Mouse (Mus musculus) forebrain, embryonic 14.5 days (tissue): ENCODE results near the gene Apbb1ip. TPM values are rescaled to one million over a fixed set of nuclear protein-coding genes. Genes with fewer than 3 reads are reported as not detected.

Experiments
- ATAC-seq: fragments of 200-750 bp; cut with Nextera tagmentation; 2 replicates; pipeline ENCODE4 v1.8.0; 2017; ENCODE audit warnings: mild to moderate bottlenecking, moderate library complexity
- DNase-seq: peaks from one replicate; pipeline ENCODE4 v3.0.0-alpha.2; 2015; ENCODE audit warnings: low spot score
- H3K27ac ChIP-seq: fragments of 300-500 bp; sonication (generic); 2 replicates; pipeline ENCODE4 v1.5.1; 2014; ENCODE audit warnings: low read depth, mild to moderate bottlenecking, control low read depth, low read length, moderate library complexity
- H3K27me3 ChIP-seq: fragments of 300-500 bp; sonication (generic); replicated peaks from 2 replicates; pipeline ENCODE4 v1.6.1; 2014; ENCODE audit warnings: low read length, control low read depth, mixed read lengths; ENCODE audit not compliant: control insufficient read depth, insufficient read depth
- H3K36me3 ChIP-seq: fragments of 300-500 bp; sonication (generic); 2 replicates; pipeline ENCODE4 v1.6.1; 2014; ENCODE audit warnings: low read length, control low read depth; ENCODE audit not compliant: control insufficient read depth, insufficient read depth
- H3K4me1 ChIP-seq: fragments of 300-500 bp; sonication (generic); 2 replicates; pipeline ENCODE4 v1.6.1; 2014; ENCODE audit warnings: antibody characterized with exemption, low read length, control low read depth; ENCODE audit not compliant: control insufficient read depth, insufficient read depth
- H3K4me2 ChIP-seq: fragments of 300-500 bp; sonication (generic); 2 replicates; pipeline ENCODE4 v1.6.1; 2014; ENCODE audit warnings: mild to moderate bottlenecking, control low read depth, low read length
- H3K4me3 ChIP-seq: fragments of 300-500 bp; sonication (generic); 2 replicates; pipeline ENCODE4 v1.5.1; 2014; ENCODE audit warnings: low read depth, low read length, control low read depth
- H3K9ac ChIP-seq: fragments of 300-500 bp; sonication (generic); 2 replicates; pipeline ENCODE4 v1.6.1; 2014; ENCODE audit warnings: mild to moderate bottlenecking, low read length, control low read depth, moderate library complexity
- H3K9me3 ChIP-seq: fragments of 300-500 bp; sonication (generic); replicated peaks from 2 replicates; pipeline ENCODE4 v1.6.1; 2016; ENCODE audit warnings: low read length, control low read depth, mixed read lengths; ENCODE audit not compliant: control insufficient read depth
- WGBS: fragments of 180-500 bp; shearing (Covaris S2); extraction: QIAGEN DNeasy Blood & Tissue Kit; methylation state at CpG from one replicate; pipeline ENCODE4 v1.1.7; 2014; 5-methylcytosine and 5-hydroxymethylcytosine counted together
- polyA plus RNA-seq: library from polyadenylated mRNA; unstranded; fragments of >200 nt; fragmentation: Nextera tagmentation; extraction: Ambion mirVana; gene quantifications from 2 replicates; pipeline ENCODE4 v1.2.1, GENCODE M21; 2014

Gene Apbb1ip
- polyA plus RNA-seq, 1 experiment from 2014 or later: 0.66 TPM

- no peak overlapping the region for H3K27ac ChIP-seq
- ATAC-seq: no peak
Measured at GRCm38 (mm10) chr2:22747941-22748340, 26.0 kb upstream of the Apbb1ip start.

GRCm38 (mm10) chr2:22749761-22750160 is 24.1 kb upstream of the Apbb1ip start:
- no peaks in the 10 kb centered on the region for H3K4me1 ChIP-seq
- H3K9me3 ChIP-seq: no peaks in the 10 kb centered on the region
- H3K9ac ChIP-seq: no peak overlapping the region
- 92% methylated on average over 3 of the region's 3 CpGs for WGBS
- H3K27me3 ChIP-seq: no peaks in the 10 kb centered on the region
- H3K4me2 ChIP-seq: no peak overlapping the region
- H3K27ac ChIP-seq: no peak overlapping the region
- H3K4me3 ChIP-seq: no peak overlapping the region
- DNase-seq: no peak
- H3K36me3 ChIP-seq: no peaks in the 10 kb centered on the region
- ATAC-seq: no peak

More at GRCm38 (mm10) chr2:22747941-22748340, 26.0 kb upstream of the Apbb1ip start:
- Histone ChIP-seq H3K4me3 (no peak overlapping the region), H3K36me3 (no peaks in the 10 kb centered on the region), H3K9ac (no peak overlapping the region), H3K9me3 (no peaks in the 10 kb centered on the region), H3K27me3 (no peaks in the 10 kb centered on the region), H3K4me1 (no peaks in the 10 kb centered on the region), H3K4me2 (no peak overlapping the region)
- DNase-seq: no peak

- Histone ChIP-seq H3K4me2 (no peak overlapping the region), H3K9me3 (no peaks in the 10 kb centered on the region), H3K36me3 (no peaks in the 10 kb centered on the region), H3K27me3 (no peaks in the 10 kb centered on the region), H3K9ac (no peak overlapping the region), H3K27ac (no peak overlapping the region), H3K4me3 (no peak overlapping the region), H3K4me1 (no peaks in the 10 kb centered on the region)
- ATAC-seq: no peak
- DNase-seq: no peak
- 91% methylated on average over 4 of the region's 4 CpGs for WGBS
Measured at GRCm38 (mm10) chr2:22752492-22752891, 21.4 kb upstream of the Apbb1ip start.

- DNase-seq (no peak), ATAC-seq (no peak)
- Histone ChIP-seq H3K4me3 (no peak overlapping the region), H3K27me3 (no peaks in the 10 kb centered on the region), H3K9ac (no peak overlapping the region), H3K4me1 (no peaks in the 10 kb centered on the region), H3K9me3 (no peaks in the 10 kb centered on the region), H3K36me3 (no peaks in the 10 kb centered on the region), H3K27ac (no peak overlapping the region), H3K4me2 (no peak overlapping the region)
- 77% methylated on average over 2 of the region's 2 CpGs for WGBS
Measured at GRCm38 (mm10) chr2:22753461-22754075, 20.3 kb upstream of the Apbb1ip start.

- Histone ChIP-seq H3K27ac (no peak overlapping the region), H3K27me3 (no peaks in the 10 kb centered on the region), H3K36me3 (no peaks in the 10 kb centered on the region), H3K9ac (no peak overlapping the region), H3K4me1 (no peaks in the 10 kb centered on the region), H3K4me2 (no peak overlapping the region), H3K9me3 (no peaks in the 10 kb centered on the region), H3K4me3 (no peak overlapping the region)
- ATAC-seq: no peak
- DNase-seq: no peak
- 76% methylated on average over 4 of the region's 4 CpGs for WGBS
Measured at GRCm38 (mm10) chr2:22754222-22754824, 19.6 kb upstream of the Apbb1ip start.

GRCm38 (mm10) chr2:22755561-22755960 is 18.3 kb upstream of the Apbb1ip start:
- H3K27me3 ChIP-seq: no peaks in the 10 kb centered on the region
- no peak overlapping the region for H3K9ac ChIP-seq
- no peaks in the 10 kb centered on the region for H3K9me3 ChIP-seq
- WGBS: 90% methylated on average over 6 of the region's 6 CpGs
- ATAC-seq: no peak
- DNase-seq: no peak
- H3K36me3 ChIP-seq: no peaks in the 10 kb centered on the region
- no peak overlapping the region for H3K4me2 ChIP-seq
- no peak overlapping the region for H3K4me3 ChIP-seq
- H3K4me1 ChIP-seq: no peaks in the 10 kb centered on the region
- no peak overlapping the region for H3K27ac ChIP-seq

- H3K4me1 ChIP-seq: no peaks in the 10 kb centered on the region
- H3K27me3 ChIP-seq: no peaks in the 10 kb centered on the region
- ATAC-seq (peak; percentile 62; the same call in 1 of the 2 replicates), DNase-seq (peak; percentile 65)
- no peaks in the 10 kb centered on the region for H3K9me3 ChIP-seq
- no peak overlapping the region for H3K4me2 ChIP-seq
- no peak overlapping the region for H3K9ac ChIP-seq
- 38% methylated on average over 6 of the region's 6 CpGs for WGBS
- no peak overlapping the region for H3K27ac ChIP-seq
- no peak overlapping the region for H3K4me3 ChIP-seq
- no peaks in the 10 kb centered on the region for H3K36me3 ChIP-seq
Measured at GRCm38 (mm10) chr2:22758310-22758972, 15.5 kb upstream of the Apbb1ip start.

- H3K4me2 ChIP-seq: no peak overlapping the region
- ATAC-seq (no peak), DNase-seq (no peak)
- no peak overlapping the region for H3K4me3 ChIP-seq
- no peaks in the 10 kb centered on the region for H3K4me1 ChIP-seq
- H3K36me3 ChIP-seq: no peaks in the 10 kb centered on the region
- no peaks in the 10 kb centered on the region for H3K9me3 ChIP-seq
- WGBS: 66% methylated on average over 2 of the region's 2 CpGs
- H3K9ac ChIP-seq: no peak overlapping the region
- H3K27ac ChIP-seq: no peak overlapping the region
- H3K27me3 ChIP-seq: no peaks in the 10 kb centered on the region
Measured at GRCm38 (mm10) chr2:22760452-22760851, 13.4 kb upstream of the Apbb1ip start.

GRCm38 (mm10) chr2:22761103-22761521 is 12.8 kb upstream of the Apbb1ip start:
- Histone ChIP-seq H3K4me3 (no peak overlapping the region), H3K4me2 (no peak overlapping the region), H3K27me3 (no peaks in the 10 kb centered on the region), H3K27ac (no peak overlapping the region), H3K36me3 (no peaks in the 10 kb centered on the region), H3K4me1 (no peaks in the 10 kb centered on the region), H3K9me3 (no peaks in the 10 kb centered on the region), H3K9ac (no peak overlapping the region)
- DNase-seq (no peak), ATAC-seq (no peak)
- 82% methylated on average over 7 of the region's 7 CpGs for WGBS
